Mouse (Mus musculus): ENCODE data around the gene Rpusd1. TPM values are rescaled to one million over a fixed set of nuclear protein-coding genes. Genes with fewer than 3 reads are reported as not detected.

Rpusd1 gene
- not detected for polyA plus RNA-seq (2014; fragmentation: Illumina TruSeq; extraction: RNeasy Lipid Tissue Mini Kit (QIAGEN cat#74804); ENCODE audit: low read depth, low replicate concordance)

GRCm38 (mm10) chr17:25727265-25728008 lies at the start of gene Rpusd1, which contains the start of gene Chtf18:
Gene Rpusd1, plus strand, starts transcription at chr17:25727670.
Gene Chtf18, minus strand, starts transcription at chr17:25727419.

GRCm38 (mm10) chr17:25716711-25717637 lies 10.5 kb upstream of the Rpusd1 start, which contains the start of gene Gng13:
Gene Gng13, plus strand, starts transcription at chr17:25717171.

DNA sequence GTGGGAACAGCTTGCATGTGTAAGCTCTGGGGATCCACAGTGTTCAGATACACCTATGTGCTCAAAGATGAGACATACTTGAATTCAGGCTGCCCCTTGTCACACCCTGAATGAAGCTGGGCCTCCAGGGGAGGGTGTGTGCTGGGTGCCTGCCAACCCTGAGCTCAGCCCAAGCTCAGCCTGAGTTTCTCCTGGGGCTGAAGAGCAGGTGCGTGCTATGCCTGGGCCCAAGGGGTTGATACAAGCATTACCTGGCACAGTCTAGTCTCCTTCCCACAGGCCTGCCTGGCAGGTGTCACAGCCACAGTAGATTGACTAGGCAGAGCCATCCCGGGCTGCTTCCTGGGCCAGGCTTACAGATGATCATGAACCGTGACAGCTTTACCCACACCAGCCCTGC lies 8.3 kb downstream of the Rpusd1 start, which contains the start of gene Mslnl:
Gene Mslnl (plus strand): TSS at position 298 of the 400 bp plus-strand sequence.

DNA sequence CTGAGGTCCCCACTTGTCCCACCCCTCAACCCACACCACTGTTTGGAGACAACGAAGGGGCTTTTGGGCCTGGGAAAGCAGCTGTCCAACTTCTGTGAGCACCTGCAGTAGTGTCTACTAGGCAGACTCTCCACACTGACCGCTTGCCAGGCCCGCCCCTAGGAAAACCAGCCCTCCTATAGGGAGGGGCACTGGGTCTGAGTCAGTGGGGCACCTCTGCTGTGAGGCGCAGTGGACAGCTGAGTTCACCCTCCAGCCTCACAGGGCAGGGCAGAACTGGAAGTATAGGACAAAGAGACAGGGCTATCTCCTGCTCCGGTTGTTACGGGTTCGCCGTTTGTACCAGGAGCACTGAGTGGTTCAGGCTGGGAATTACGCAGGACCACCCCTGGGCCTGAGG lies 26.8 kb downstream of the Rpusd1 start, which contains the start of gene Msln:
Gene Msln (minus strand): TSS at position 138 of the 400 bp plus-strand sequence.

DNA sequence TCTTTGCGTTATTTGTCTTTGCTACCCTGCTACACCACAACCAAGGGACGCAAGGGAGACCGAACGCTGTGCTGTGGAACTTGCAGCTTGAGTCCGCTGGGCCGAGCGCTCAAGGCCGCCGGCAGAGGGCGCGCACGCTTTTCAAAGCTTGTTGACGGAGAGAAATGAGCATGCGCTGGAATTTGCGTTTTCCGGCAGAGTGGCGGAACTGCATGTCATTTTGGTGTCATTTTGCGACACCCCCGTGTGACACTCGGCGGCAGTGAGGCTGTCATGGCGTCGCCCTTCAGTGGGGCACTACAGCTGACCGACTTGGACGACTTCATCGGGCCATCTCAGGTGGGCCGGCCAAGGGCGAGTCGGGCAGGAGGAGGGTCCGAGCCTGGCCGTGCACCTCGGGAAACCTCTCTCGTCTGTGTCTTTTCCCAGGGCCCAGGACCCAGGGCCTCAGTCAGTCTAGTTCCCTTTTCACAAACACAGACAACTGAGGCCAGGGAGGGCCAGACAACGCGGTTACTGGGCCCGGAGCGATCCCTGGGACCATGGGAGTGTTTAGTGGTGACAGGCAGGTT lies 46.2 kb downstream of the Rpusd1 start, which contains the start of gene Narfl:
Gene Narfl (plus strand): TSS at position 228 of the 572 bp plus-strand sequence.

Other genes starting within 250 kb of the Rpusd1 start
- 0.19 TPM for gene Sstr5, start 230.4 kb upstream of the Rpusd1 start, polyA plus RNA-seq (2014; fragmentation: Illumina TruSeq; extraction: RNeasy Lipid Tissue Mini Kit (QIAGEN cat#74804); ENCODE audit: low read depth, low replicate concordance)
- gene Sox8, start 157.0 kb upstream of the Rpusd1 start, polyA plus RNA-seq (2014; fragmentation: Illumina TruSeq; extraction: RNeasy Lipid Tissue Mini Kit (QIAGEN cat#74804); ENCODE audit: low read depth, low replicate concordance) = 0.22 TPM
- gene Lmf1, start 148.6 kb upstream of the Rpusd1 start, polyA plus RNA-seq (2014; fragmentation: Illumina TruSeq; extraction: RNeasy Lipid Tissue Mini Kit (QIAGEN cat#74804); ENCODE audit: low read depth, low replicate concordance) = 0.32 TPM
- not detected for gene Gng13, start 10.5 kb upstream of the Rpusd1 start, polyA plus RNA-seq (2014; fragmentation: Illumina TruSeq; extraction: RNeasy Lipid Tissue Mini Kit (QIAGEN cat#74804); ENCODE audit: low read depth, low replicate concordance)
- not detected for gene Chtf18, start 251 bp upstream of the Rpusd1 start, polyA plus RNA-seq (2014; fragmentation: Illumina TruSeq; extraction: RNeasy Lipid Tissue Mini Kit (QIAGEN cat#74804); ENCODE audit: low read depth, low replicate concordance)
- not detected for gene Mslnl, start 8.4 kb downstream of the Rpusd1 start, polyA plus RNA-seq (2014; fragmentation: Illumina TruSeq; extraction: RNeasy Lipid Tissue Mini Kit (QIAGEN cat#74804); ENCODE audit: low read depth, low replicate concordance)
- 0.41 TPM for gene Msln, start 26.7 kb downstream of the Rpusd1 start, polyA plus RNA-seq (2014; fragmentation: Illumina TruSeq; extraction: RNeasy Lipid Tissue Mini Kit (QIAGEN cat#74804); ENCODE audit: low read depth, low replicate concordance)
- gene Narfl, start 46.1 kb downstream of the Rpusd1 start, polyA plus RNA-seq (2014; fragmentation: Illumina TruSeq; extraction: RNeasy Lipid Tissue Mini Kit (QIAGEN cat#74804); ENCODE audit: low read depth, low replicate concordance) = 1.5 TPM
- not detected for gene Haghl, start 58.0 kb downstream of the Rpusd1 start, polyA plus RNA-seq (2014; fragmentation: Illumina TruSeq; extraction: RNeasy Lipid Tissue Mini Kit (QIAGEN cat#74804); ENCODE audit: low read depth, low replicate concordance)
- not detected for gene Ccdc78, start 58.9 kb downstream of the Rpusd1 start, polyA plus RNA-seq (2014; fragmentation: Illumina TruSeq; extraction: RNeasy Lipid Tissue Mini Kit (QIAGEN cat#74804); ENCODE audit: low read depth, low replicate concordance)
- gene Fam173a, start 65.2 kb downstream of the Rpusd1 start, polyA plus RNA-seq (2014; fragmentation: Illumina TruSeq; extraction: RNeasy Lipid Tissue Mini Kit (QIAGEN cat#74804); ENCODE audit: low read depth, low replicate concordance) = 0.38 TPM
- gene AC134908.4, start 68.0 kb downstream of the Rpusd1 start, polyA plus RNA-seq (2014; fragmentation: Illumina TruSeq; extraction: RNeasy Lipid Tissue Mini Kit (QIAGEN cat#74804); ENCODE audit: low read depth, low replicate concordance) = not detected
- not detected for gene Metrn, start 69.5 kb downstream of the Rpusd1 start, polyA plus RNA-seq (2014; fragmentation: Illumina TruSeq; extraction: RNeasy Lipid Tissue Mini Kit (QIAGEN cat#74804); ENCODE audit: low read depth, low replicate concordance)
- gene Fbxl16, start 81.4 kb downstream of the Rpusd1 start, polyA plus RNA-seq (2014; fragmentation: Illumina TruSeq; extraction: RNeasy Lipid Tissue Mini Kit (QIAGEN cat#74804); ENCODE audit: low read depth, low replicate concordance) = 1.4 TPM
- 0.76 TPM for gene Wdr24, start 96.0 kb downstream of the Rpusd1 start, polyA plus RNA-seq (2014; fragmentation: Illumina TruSeq; extraction: RNeasy Lipid Tissue Mini Kit (QIAGEN cat#74804); ENCODE audit: low read depth, low replicate concordance)
- 3.4 TPM for gene Jmjd8, start 101.2 kb downstream of the Rpusd1 start, polyA plus RNA-seq (2014; fragmentation: Illumina TruSeq; extraction: RNeasy Lipid Tissue Mini Kit (QIAGEN cat#74804); ENCODE audit: low read depth, low replicate concordance)
- 7.7 TPM for gene Stub1, start 105.7 kb downstream of the Rpusd1 start, polyA plus RNA-seq (2014; fragmentation: Illumina TruSeq; extraction: RNeasy Lipid Tissue Mini Kit (QIAGEN cat#74804); ENCODE audit: low read depth, low replicate concordance)
- not detected for gene Rhbdl1, start 109.6 kb downstream of the Rpusd1 start, polyA plus RNA-seq (2014; fragmentation: Illumina TruSeq; extraction: RNeasy Lipid Tissue Mini Kit (QIAGEN cat#74804); ENCODE audit: low read depth, low replicate concordance)
- gene Gm20683, start 114.1 kb downstream of the Rpusd1 start, polyA plus RNA-seq (2014; fragmentation: Illumina TruSeq; extraction: RNeasy Lipid Tissue Mini Kit (QIAGEN cat#74804); ENCODE audit: low read depth, low replicate concordance) = not detected
- 18.0 TPM for gene Rhot2, start 117.2 kb downstream of the Rpusd1 start, polyA plus RNA-seq (2014; fragmentation: Illumina TruSeq; extraction: RNeasy Lipid Tissue Mini Kit (QIAGEN cat#74804); ENCODE audit: low read depth, low replicate concordance)
- gene Wdr90, start 133.8 kb downstream of the Rpusd1 start, polyA plus RNA-seq (2014; fragmentation: Illumina TruSeq; extraction: RNeasy Lipid Tissue Mini Kit (QIAGEN cat#74804); ENCODE audit: low read depth, low replicate concordance) = 1.8 TPM
- gene Mcrip2, start 141.1 kb downstream of the Rpusd1 start, polyA plus RNA-seq (2014; fragmentation: Illumina TruSeq; extraction: RNeasy Lipid Tissue Mini Kit (QIAGEN cat#74804); ENCODE audit: low read depth, low replicate concordance) = not detected
- 15.8 TPM for gene Mettl26, start 147.4 kb downstream of the Rpusd1 start, polyA plus RNA-seq (2014; fragmentation: Illumina TruSeq; extraction: RNeasy Lipid Tissue Mini Kit (QIAGEN cat#74804); ENCODE audit: low read depth, low replicate concordance)
- gene Wfikkn1, start 153.2 kb downstream of the Rpusd1 start, polyA plus RNA-seq (2014; fragmentation: Illumina TruSeq; extraction: RNeasy Lipid Tissue Mini Kit (QIAGEN cat#74804); ENCODE audit: low read depth, low replicate concordance) = not detected
- gene Rab40c, start 192.1 kb downstream of the Rpusd1 start, polyA plus RNA-seq (2014; fragmentation: Illumina TruSeq; extraction: RNeasy Lipid Tissue Mini Kit (QIAGEN cat#74804); ENCODE audit: low read depth, low replicate concordance) = 1.5 TPM
- gene Pigq, start 217.3 kb downstream of the Rpusd1 start, polyA plus RNA-seq (2014; fragmentation: Illumina TruSeq; extraction: RNeasy Lipid Tissue Mini Kit (QIAGEN cat#74804); ENCODE audit: low read depth, low replicate concordance) = 26.7 TPM
- not detected for gene Nhlrc4, start 217.3 kb downstream of the Rpusd1 start, polyA plus RNA-seq (2014; fragmentation: Illumina TruSeq; extraction: RNeasy Lipid Tissue Mini Kit (QIAGEN cat#74804); ENCODE audit: low read depth, low replicate concordance)
- gene A930017K11Rik, start 224.9 kb downstream of the Rpusd1 start, polyA plus RNA-seq (2014; fragmentation: Illumina TruSeq; extraction: RNeasy Lipid Tissue Mini Kit (QIAGEN cat#74804); ENCODE audit: low read depth, low replicate concordance) = not detected